Mouse (Mus musculus) heart, embryonic 10.5 days (tissue): ENCODE results near the gene Olfr572. TPM values are rescaled to one million over a fixed set of nuclear protein-coding genes. Genes with fewer than 3 reads are reported as not detected.

Source experiments
- DNase-seq: peaks from one replicate; pipeline ENCODE4 v3.0.0-alpha.2; 2017; ENCODE audit warnings: low spot score
- H3K27ac ChIP-seq: fragments of 300-500 bp; sonication (generic); 2 replicates; pipeline ENCODE4 v1.5.1; 2016; ENCODE audit warnings: mild to moderate bottlenecking
- H3K27me3 ChIP-seq: fragments of 300-500 bp; sonication (generic); 2 replicates; pipeline ENCODE4 v1.6.1; 2016; ENCODE audit warnings: mild to moderate bottlenecking; ENCODE audit not compliant: poor library complexity, insufficient read depth, severe bottlenecking
- H3K36me3 ChIP-seq: fragments of 300-500 bp; sonication (generic); 2 replicates; pipeline ENCODE4 v1.6.1; 2016; ENCODE audit warnings: mild to moderate bottlenecking, moderate library complexity
- H3K4me1 ChIP-seq: fragments of 300-500 bp; sonication (generic); 2 replicates; pipeline ENCODE4 v1.6.1; 2016; ENCODE audit warnings: mild to moderate bottlenecking
- H3K4me3 ChIP-seq: fragments of 300-500 bp; sonication (generic); 2 replicates; pipeline ENCODE4 v1.5.1; 2016; ENCODE audit warnings: mild to moderate bottlenecking, moderate library complexity
- H3K9me3 ChIP-seq: fragments of 300-500 bp; sonication (generic); 2 replicates; pipeline ENCODE4 v1.6.1; 2016; ENCODE audit warnings: mild to moderate bottlenecking, moderate library complexity
- WGBS: fragments of 180-500 bp; shearing (Covaris S2); methylation state at CpG from one replicate; pipeline ENCODE4 v1.1.7; 2016; 5-methylcytosine and 5-hydroxymethylcytosine counted together
- polyA plus RNA-seq: library from polyadenylated mRNA; unstranded; fragments of >200 nt; fragmentation: Nextera tagmentation; extraction: Ambion mirVana; gene quantifications from 2 replicates; pipeline ENCODE4 v1.2.1, GENCODE M21; 2016

Gene Olfr572
- not detected in 2 replicates for polyA plus RNA-seq

DNA sequence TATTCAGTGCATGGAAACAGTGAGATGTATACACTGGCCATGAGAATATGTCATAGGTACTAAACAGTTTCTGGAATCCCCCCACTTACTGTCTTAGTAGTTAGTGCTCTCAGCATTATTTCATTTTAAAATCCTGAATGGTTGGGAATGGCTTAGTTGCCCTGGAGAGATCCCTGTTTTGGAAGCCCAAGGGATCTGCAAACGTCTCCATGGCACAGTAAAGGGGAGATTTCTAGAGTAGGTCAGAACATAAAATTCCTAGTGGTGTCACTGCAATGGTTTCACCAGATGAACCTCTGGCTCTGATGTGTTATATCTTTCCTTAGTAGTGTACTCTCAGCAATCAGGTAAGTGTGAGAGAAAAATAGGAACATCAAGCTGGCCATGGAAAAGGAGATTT is at the start of gene Olfr572:
Gene Olfr572, plus strand, starts transcription at position 301 of the 400 bp plus-strand sequence.
- Histone ChIP-seq H3K4me1 (no peaks in the 10 kb centered on the region), H3K27me3 (no peaks in the 10 kb centered on the region), H3K36me3 (no peaks in the 10 kb centered on the region), H3K4me3 (no peak within 1 kb of the TSS), H3K9me3 (no peaks in the 10 kb centered on the region), H3K27ac (no peak within 1 kb of the TSS)
- DNase-seq = no peak
- WGBS = 48% methylated on average over 1 of the region's 1 CpGs

- Histone ChIP-seq H3K4me1 (no peaks in the 10 kb centered on the region), H3K27ac (no peak within 1 kb of the TSS), H3K36me3 (no peaks in the 10 kb centered on the region), H3K9me3 (no peaks in the 10 kb centered on the region), H3K27me3 (no peaks in the 10 kb centered on the region), H3K4me3 (no peak within 1 kb of the TSS)
- no peak for DNase-seq
Measured at GRCm38 (mm10) chr7:102876822-102877221, 47.4 kb upstream of the Olfr572 start, which contains the start of gene Olfr568. Gene Olfr568, plus strand, starts transcription at chr7:102877122.

DNA sequence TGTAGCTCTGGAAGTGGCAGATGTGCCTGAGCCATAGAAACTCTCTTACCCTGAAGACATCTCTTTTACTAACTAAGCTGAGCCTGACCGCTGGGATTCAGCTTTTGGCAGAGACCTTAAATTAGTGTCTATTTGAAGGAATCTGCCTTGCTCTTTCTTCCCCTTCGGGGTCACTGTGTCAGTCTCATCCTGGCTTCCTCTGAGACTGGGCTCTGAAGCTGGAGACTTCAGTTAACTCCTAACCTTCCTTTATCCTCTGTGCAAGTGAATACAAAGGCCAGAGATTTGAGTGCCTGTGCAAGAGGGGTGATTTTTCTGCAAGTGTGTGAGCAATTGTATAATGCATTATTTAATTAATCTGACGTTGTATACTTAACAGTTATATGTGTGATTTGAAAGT is 33.4 kb upstream of the Olfr572 start, which contains the start of gene Olfr569:
Gene Olfr569, minus strand, starts transcription at position 101 of the 400 bp plus-strand sequence.
- DNase-seq = no peak
- 68% methylated on average over 3 of the region's 3 CpGs for WGBS
- H3K4me1 ChIP-seq = no peaks in the 10 kb centered on the region

GRCm38 (mm10) chr7:102915261-102915660 is 8.9 kb upstream of the Olfr572 start:
- Histone ChIP-seq H3K9me3 (no peaks in the 10 kb centered on the region), H3K27ac (no peak overlapping the region), H3K36me3 (no peaks in the 10 kb centered on the region), H3K4me1 (0 out of 2 replicates have a peak, but pooled peaks cover 5% of the 10 kb centered on the region), H3K4me3 (no peak overlapping the region), H3K27me3 (no peaks in the 10 kb centered on the region)
- WGBS = 44% methylated on average over 1 of the region's 1 CpGs
- no peak for DNase-seq

More for the DNA sequence above, 33.4 kb upstream of the Olfr572 start, which contains the start of gene Olfr569:
- H3K4me3 ChIP-seq = no peak within 1 kb of the TSS
- H3K9me3 ChIP-seq = no peaks in the 10 kb centered on the region
- no peak within 1 kb of the TSS for H3K27ac ChIP-seq
- no peaks in the 10 kb centered on the region for H3K27me3 ChIP-seq
- H3K36me3 ChIP-seq = no peaks in the 10 kb centered on the region

DNA sequence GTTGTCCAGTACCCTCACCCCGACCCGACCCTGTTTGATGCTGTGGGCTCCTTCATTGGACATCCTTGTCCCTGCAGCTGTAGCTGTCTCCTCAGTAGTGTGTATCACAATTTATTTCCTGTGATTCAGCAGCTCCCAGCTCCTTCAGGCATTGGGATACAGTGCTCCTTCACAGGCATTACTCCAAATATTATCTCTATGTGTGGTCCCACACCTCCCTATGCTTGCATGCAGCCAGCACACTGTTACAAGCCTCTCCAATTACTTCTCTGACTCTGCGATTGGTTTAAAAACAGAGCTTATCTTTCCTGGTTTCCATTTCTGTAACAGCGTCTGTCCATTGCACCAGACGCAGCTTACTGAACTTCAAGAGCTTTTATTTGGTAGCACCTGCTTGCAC is 7.8 kb upstream of the Olfr572 start:
- Histone ChIP-seq H3K4me1 (0 out of 2 replicates have a peak, but pooled peaks cover 5% of the 10 kb centered on the region), H3K27ac (no peak overlapping the region), H3K4me3 (no peak overlapping the region), H3K9me3 (no peaks in the 10 kb centered on the region), H3K36me3 (no peaks in the 10 kb centered on the region), H3K27me3 (no peaks in the 10 kb centered on the region)
- WGBS = 35% methylated on average over 5 of the region's 5 CpGs
- no peak for DNase-seq

GRCm38 (mm10) chr7:102917032-102917875 is 7.0 kb upstream of the Olfr572 start, which contains the start of gene Olfr571:
Gene Olfr571, minus strand, starts transcription at chr7:102917536.
- Histone ChIP-seq H3K27me3 (no peaks in the 10 kb centered on the region), H3K4me3 (no peak within 1 kb of the TSS), H3K9me3 (no peaks in the 10 kb centered on the region), H3K27ac (no peak within 1 kb of the TSS), H3K36me3 (no peaks in the 10 kb centered on the region), H3K4me1 (0 out of 2 replicates have a peak, but pooled peaks cover 5% of the 10 kb centered on the region)
- WGBS = 61% methylated on average over 4 of the region's 4 CpGs
- DNase-seq = no peak

GRCm38 (mm10) chr7:102919632-102920031 is 4.6 kb upstream of the Olfr572 start:
- Histone ChIP-seq H3K9me3 (no peaks in the 10 kb centered on the region), H3K4me1 (0 out of 2 replicates have a peak, but pooled peaks cover 5% of the 10 kb centered on the region), H3K27ac (no peak overlapping the region), H3K4me3 (no peak overlapping the region), H3K27me3 (no peaks in the 10 kb centered on the region), H3K36me3 (no peaks in the 10 kb centered on the region)
- WGBS = 10% methylated on average over 1 of the region's 1 CpGs
- DNase-seq = no peak

DNA sequence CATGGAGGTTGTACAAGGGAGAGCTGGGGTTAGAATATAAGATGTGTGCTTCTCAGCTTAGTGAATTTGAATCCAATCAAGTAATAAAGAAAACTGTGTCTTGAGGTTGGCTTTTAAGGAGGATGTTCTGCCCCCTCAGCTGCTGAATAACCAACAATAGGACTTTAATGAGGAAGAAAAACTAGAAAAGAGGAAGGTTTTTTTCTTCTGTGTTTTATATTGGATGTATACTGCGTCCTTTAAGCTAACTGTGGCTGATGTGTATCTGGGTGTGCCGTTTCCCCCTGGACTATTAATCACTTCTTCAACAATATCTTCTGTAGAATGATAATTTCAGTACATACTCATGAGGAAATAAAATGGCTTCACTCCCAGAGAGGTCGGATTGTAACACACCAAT is 2.9 kb downstream of the Olfr572 start:
- DNase-seq = no peak
- WGBS = 73% methylated on average over 3 of the region's 3 CpGs
- no peaks in the 10 kb centered on the region for H3K4me1 ChIP-seq
- H3K27ac ChIP-seq = no peak overlapping the region
- no peak overlapping the region for H3K4me3 ChIP-seq
- no peaks in the 10 kb centered on the region for H3K9me3 ChIP-seq
- no peaks in the 10 kb centered on the region for H3K36me3 ChIP-seq
- no peaks in the 10 kb centered on the region for H3K27me3 ChIP-seq

GRCm38 (mm10) chr7:102942475-102942874 is 18.3 kb downstream of the Olfr572 start, which contains the start of gene Olfr573-ps1:
Gene Olfr573-ps1, minus strand, starts transcription at chr7:102942575.
- Histone ChIP-seq H3K4me1 (no peaks in the 10 kb centered on the region), H3K9me3 (no peaks in the 10 kb centered on the region), H3K27me3 (no peaks in the 10 kb centered on the region), H3K36me3 (no peaks in the 10 kb centered on the region), H3K27ac (no peak within 1 kb of the TSS), H3K4me3 (no peak within 1 kb of the TSS)
- WGBS = 88% methylated on average over 2 of the region's 2 CpGs
- no peak for DNase-seq

- H3K4me1 ChIP-seq = no peaks in the 10 kb centered on the region
- H3K27ac ChIP-seq = no peak overlapping the region
- no peak overlapping the region for H3K4me3 ChIP-seq
- no peaks in the 10 kb centered on the region for H3K27me3 ChIP-seq
- H3K9me3 ChIP-seq = no peaks in the 10 kb centered on the region
- 75% methylated on average over 1 of the region's 1 CpGs for WGBS
- H3K36me3 ChIP-seq = no peaks in the 10 kb centered on the region
- DNase-seq = no peak
Measured at GRCm38 (mm10) chr7:102943417-102943816, 19.2 kb downstream of the Olfr572 start.

- no peaks in the 10 kb centered on the region for H3K9me3 ChIP-seq
- H3K4me1 ChIP-seq = no peaks in the 10 kb centered on the region
- no peak within 1 kb of the TSS for H3K27ac ChIP-seq
- no peaks in the 10 kb centered on the region for H3K36me3 ChIP-seq
- no peaks in the 10 kb centered on the region for H3K27me3 ChIP-seq
- DNase-seq = no peak
- 88% methylated on average over 1 of the region's 1 CpGs for WGBS
- H3K4me3 ChIP-seq = no peak within 1 kb of the TSS
Measured at GRCm38 (mm10) chr7:102948167-102948566, 24.0 kb downstream of the Olfr572 start, which contains the start of gene Olfr574. Gene Olfr574, plus strand, starts transcription at chr7:102948467.

- DNase-seq = no peak
- Histone ChIP-seq H3K27ac (no peak overlapping the region), H3K36me3 (no peaks in the 10 kb centered on the region), H3K4me3 (no peak overlapping the region), H3K9me3 (no peaks in the 10 kb centered on the region), H3K4me1 (no peaks in the 10 kb centered on the region), H3K27me3 (no peaks in the 10 kb centered on the region)
- 78% methylated on average over 1 of the region's 1 CpGs for WGBS
Measured at GRCm38 (mm10) chr7:102950732-102951131, 26.5 kb downstream of the Olfr572 start.

DNA sequence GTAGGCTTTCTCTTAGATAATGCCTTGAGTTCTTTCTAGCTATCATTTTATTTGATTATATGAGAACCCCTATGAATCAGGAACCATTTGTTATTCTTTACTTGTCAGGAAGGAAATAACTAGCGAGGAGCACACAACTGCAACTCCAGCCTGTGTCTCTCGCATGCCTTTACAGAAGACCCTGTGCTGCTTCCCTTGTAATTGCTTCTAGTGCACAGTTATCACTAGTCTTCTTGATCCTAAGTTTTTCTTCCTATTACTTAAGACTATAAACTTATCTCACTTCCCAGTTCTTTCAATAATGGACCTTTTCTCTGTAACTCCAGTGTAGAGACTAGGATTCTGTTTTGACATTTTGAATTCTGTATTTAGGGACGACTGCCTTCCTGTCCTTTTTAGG is 33.9 kb downstream of the Olfr572 start:
- Histone ChIP-seq H3K4me1 (no peaks in the 10 kb centered on the region), H3K27ac (no peak overlapping the region), H3K36me3 (no peaks in the 10 kb centered on the region), H3K9me3 (no peaks in the 10 kb centered on the region), H3K4me3 (no peak overlapping the region), H3K27me3 (no peaks in the 10 kb centered on the region)
- 57% methylated on average over 3 of the region's 3 CpGs for WGBS
- no peak for DNase-seq
